ENCODE assay signal across 8 mouse cellular contexts in the genomic region with DNA sequence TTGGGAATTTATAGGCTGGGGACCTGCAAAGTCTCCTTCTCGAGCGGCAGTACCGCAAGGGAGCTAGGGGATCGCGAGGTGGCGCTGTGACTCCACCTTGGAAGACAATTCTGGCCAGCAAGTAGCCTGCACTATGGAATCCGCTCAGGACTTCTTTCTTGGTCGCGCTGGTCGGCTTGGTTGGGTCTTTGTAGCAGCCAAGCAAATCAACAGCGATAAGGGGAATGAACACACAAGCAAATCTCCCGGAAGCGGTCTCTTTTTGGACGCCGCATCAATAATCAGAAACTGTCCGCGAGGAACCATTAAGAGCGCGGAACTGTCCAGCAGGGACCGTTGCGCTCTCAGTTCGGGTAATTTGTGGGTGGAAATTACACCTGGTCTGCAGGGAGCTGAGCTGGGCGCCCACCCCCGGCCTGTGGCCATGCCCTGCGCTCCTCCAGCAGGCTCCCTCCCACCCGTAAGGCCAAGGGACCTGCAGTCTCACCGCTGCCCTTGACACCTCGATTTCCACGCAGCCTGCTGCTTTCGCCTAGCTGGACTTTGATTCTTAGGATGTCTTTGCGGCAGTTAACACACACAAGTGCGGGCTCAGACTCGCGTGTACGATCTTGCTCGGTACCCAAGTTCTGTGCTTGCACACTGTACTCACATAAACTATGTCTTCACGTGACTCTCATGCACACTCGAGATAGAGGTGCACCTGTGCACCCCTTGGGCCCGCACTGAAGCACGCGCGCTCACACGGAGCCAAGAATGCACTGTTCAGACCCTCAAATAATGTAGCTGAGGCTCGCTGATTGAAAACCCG. TPM values are rescaled to one million over a fixed set of nuclear protein-coding genes. Genes with fewer than 3 reads are reported as not detected.
A peak's percentile ranks its signal among the peaks of the same experiment; 100 is the strongest.
DNase-seq lines count a peak whose midpoint lies in the region; ATAC-seq and TF ChIP-seq lines count a peak whose summit lies in the region.

No protein-coding gene starts in this region.

- peak; percentile 64 for DNase-seq in 416B (ENCODE audit: low read depth)
- peak; percentile 95 for DNase-seq in brain, adult 2 months (ENCODE audit: low read depth, low spot score)
- DNase-seq in fibroblast of lung, adult 2 months (ENCODE audit: low read depth): peak; percentile 65
- peak; percentile 90 to 93 for DNase-seq in kidney, postnatal 25 days
- DNase-seq in liver, embryonic 13.5 days: peak; percentile 39
- DNase-seq in stomach, postnatal 0 days (ENCODE audit: low spot score): peak; percentile 89

- WGBS in heart, embryonic 14.5 days: 1% methylated on average over 45 of the region's 45 CpGs
- WGBS in liver, embryonic 13.5 days (ENCODE audit: insufficient replicate concordance): 1% methylated on average over 45 of the region's 45 CpGs
- under 1% methylated on average over 45 of the region's 45 CpGs for WGBS in neural tube, embryonic 12.5 days
- 2% methylated on average over 45 of the region's 45 CpGs for WGBS in stomach, postnatal 0 days

- ATAC-seq in heart, embryonic 14.5 days (ENCODE audit: insufficient number of reproducible peaks, insufficient read depth, low FRiP score, low read depth): peak; percentile 66
- ATAC-seq in liver, embryonic 13.5 days (ENCODE audit: low read depth): no peak
- ATAC-seq in neural tube, embryonic 12.5 days (ENCODE audit: low FRiP score, low read depth): peak; percentile 82
- ATAC-seq in stomach, postnatal 0 days (ENCODE audit: low FRiP score, low TSS enrichment): peak; percentile 80

- H3K9ac ChIP-seq in heart, embryonic 14.5 days (ENCODE audit: low read length): peak overlapping the region; percentile 54
- no peak overlapping the region for H3K9ac ChIP-seq in liver, embryonic 13.5 days
- peak overlapping the region; percentile 57 for H3K9ac ChIP-seq in neural tube, embryonic 12.5 days
- H3K9ac ChIP-seq in stomach, postnatal 0 days (ENCODE audit: low read length): 0 out of 2 replicates have a peak overlapping the region, but pooled peaks have one; percentile 4

- peak overlapping the region; percentile 45 to 50 for H3K4me3 ChIP-seq in heart, embryonic 14.5 days (ENCODE audit: control insufficient read depth in 1 of 2, insufficient read depth in 1 of 2, low read depth in 1 of 2, low read length in 2 of 2)
- H3K4me3 ChIP-seq in liver, embryonic 13.5 days (replicated peaks): peak overlapping the region; percentile 27
- H3K4me3 ChIP-seq in neural tube, embryonic 12.5 days: peak overlapping the region; percentile 44
- H3K4me3 ChIP-seq in stomach, postnatal 0 days (ENCODE audit: low read depth, low read length): peak overlapping the region; percentile 34

- H3K4me1 ChIP-seq in heart, embryonic 14.5 days (ENCODE audit: control insufficient read depth in 2 of 2, insufficient read depth in 2 of 2, low read length in 2 of 2): peaks cover 16 to 26% of the 10 kb centered on the region in 2 experiments
- H3K4me1 ChIP-seq in liver, embryonic 13.5 days (replicated peaks): peaks cover 7% of the 10 kb centered on the region
- peaks cover 23% of the 10 kb centered on the region for H3K4me1 ChIP-seq in neural tube, embryonic 12.5 days
- H3K4me1 ChIP-seq in stomach, postnatal 0 days (replicated peaks; ENCODE audit: control insufficient read depth, insufficient read depth): no peaks in the 10 kb centered on the region; the same call in 1 of the 2 replicates

- no peaks in the 10 kb centered on the region for H3K36me3 ChIP-seq in heart, embryonic 14.5 days (ENCODE audit: control insufficient read depth, insufficient read depth, low read length)
- no peaks in the 10 kb centered on the region for H3K36me3 ChIP-seq in liver, embryonic 13.5 days
- H3K36me3 ChIP-seq in neural tube, embryonic 12.5 days: no peaks in the 10 kb centered on the region
- no peaks in the 10 kb centered on the region for H3K36me3 ChIP-seq in stomach, postnatal 0 days (ENCODE audit: control insufficient read depth, insufficient read depth, low read length)

- peak; percentile 97 for TF ChIP-seq CTCF in stomach, postnatal 0 days (IDR thresholded peaks at IDR 0.05; ENCODE audit: low read depth)

- TF ChIP-seq EP300 in stomach, postnatal 0 days (optimal IDR thresholded peaks at IDR 0.05): no peak

- H3K27me3 ChIP-seq in heart, embryonic 14.5 days (ENCODE audit: control insufficient read depth, insufficient read depth, low read length): peaks cover 49% of the 10 kb centered on the region
- H3K27me3 ChIP-seq in liver, embryonic 13.5 days: peaks cover 65% of the 10 kb centered on the region
- H3K27me3 ChIP-seq in neural tube, embryonic 12.5 days (replicated peaks): peaks cover 37% of the 10 kb centered on the region; the same call in 1 of the 2 replicates
- peaks cover 20% of the 10 kb centered on the region; the same call in 1 of the 2 replicates for H3K27me3 ChIP-seq in stomach, postnatal 0 days (ENCODE audit: control insufficient read depth, insufficient read depth, low read length)

- H3K27ac ChIP-seq in heart, embryonic 14.5 days (replicated peaks in 1 of 2; ENCODE audit: control insufficient read depth in 1 of 2, insufficient read depth in 1 of 2, low read depth in 2 of 2, low read length in 2 of 2): no peak overlapping the region
- H3K27ac ChIP-seq in liver, embryonic 13.5 days: no peak overlapping the region
- no peak overlapping the region for H3K27ac ChIP-seq in neural tube, embryonic 12.5 days
- no peak overlapping the region for H3K27ac ChIP-seq in stomach, postnatal 0 days (replicated peaks)

- peak overlapping the region; percentile 96 for H3K4me2 ChIP-seq in heart, embryonic 14.5 days (ENCODE audit: low read length)
- peak overlapping the region; percentile 59 for H3K4me2 ChIP-seq in liver, embryonic 13.5 days
- H3K4me2 ChIP-seq in neural tube, embryonic 12.5 days (replicated peaks): peak overlapping the region; percentile 96
- peak overlapping the region; percentile 65 for H3K4me2 ChIP-seq in stomach, postnatal 0 days (replicated peaks; ENCODE audit: low read depth)

- H3K9me3 ChIP-seq in heart, embryonic 14.5 days (ENCODE audit: control insufficient read depth, low read length): no peaks in the 10 kb centered on the region
- H3K9me3 ChIP-seq in liver, embryonic 13.5 days (replicated peaks): no peaks in the 10 kb centered on the region
- H3K9me3 ChIP-seq in neural tube, embryonic 12.5 days: no peaks in the 10 kb centered on the region
- no peaks in the 10 kb centered on the region for H3K9me3 ChIP-seq in stomach, postnatal 0 days (ENCODE audit: control insufficient read depth, low read length)

RNA-seq across cellular contexts. Expression of gene Ebf1, which starts 5.9 kb away (rescaled TPM):
- polyA plus RNA-seq in heart, embryonic 14.5 days (2014; fragmentation: Nextera tagmentation; extraction: Ambion mirVana): 17.0 and 17.7 TPM in 2 replicates
- polyA plus RNA-seq in liver, embryonic 13.5 days (2015; fragmentation: Nextera tagmentation; extraction: Ambion mirVana): 0.24 and 0.31 TPM in 2 replicates
- polyA plus RNA-seq in neural tube, embryonic 12.5 days (2016; fragmentation: Nextera tagmentation; extraction: Ambion mirVana): 109 and 112 TPM in 2 replicates
- polyA plus RNA-seq in stomach, postnatal 0 days (2015; fragmentation: Nextera tagmentation; extraction: Ambion mirVana): 3.6 and 3.7 TPM in 2 replicates

Comparison
In these comparisons a context has a peak if more than half of its experiments do, and no peak if none do; other contexts are left out.
1. DNase-seq: peak in every context shown above with its lines; median percentile 95 in brain, adult 2 months; 92 in kidney, postnatal 25 days; 89 in stomach, postnatal 0 days; 65 in fibroblast of lung, adult 2 months; 64 in 416B; 39 in liver, embryonic 13.5 days.